Mouse (Mus musculus): Measurements from ENCODE around the gene Spata31d1a.

GRCm38 (mm10) chr13:59656975-59657388 is 53.1 kb downstream of the Spata31d1a start:
- TF ChIP-seq MAFK (IDR thresholded peaks at IDR 0.05; ENCODE audit: insufficient read depth, low read depth, low read length) (peak; percentile 87), ZC3H11A (IDR thresholded peaks at IDR 0.05; ENCODE audit: borderline replicate concordance, low read depth, low read length) (no peak), HCFC1 (IDR thresholded peaks at IDR 0.05; ENCODE audit: borderline replicate concordance, insufficient read depth, low read length) (no peak; the same call in 1 of the 2 replicates), ZNF384 (IDR thresholded peaks at IDR 0.05; ENCODE audit: low read depth, low read length) (no peak), CHD2 (IDR thresholded peaks at IDR 0.05; ENCODE audit: low read depth, low read length) (no peak)

Data from ES-E14 (cell line).